Mouse (Mus musculus): ENCODE results near the gene Aanat.

GRCm38 (mm10) chr11:116570821-116571220 is 15.4 kb upstream of the Aanat start:
- TF ChIP-seq CTCF (IDR thresholded peaks at IDR 0.05; ENCODE audit: control insufficient read depth, insufficient read depth, insufficient replicate concordance, low read depth, low read length) (no peak), POLR2A (IDR thresholded peaks at IDR 0.05; ENCODE audit: control insufficient read depth, low read depth, low read length) (no peak)

Measured in testis, adult 2 months (tissue).